Mouse (Mus musculus) pancreas, adult 10 weeks (tissue): ENCODE data around the gene Sars. TPM values are rescaled to one million over a fixed set of nuclear protein-coding genes. Genes with fewer than 3 reads are reported as not detected.

Source experiments
- polyA plus RNA-seq: library from polyadenylated mRNA; stranded (reverse); fragments of 350-450 nt; fragmentation: Illumina TruSeq; extraction: RNeasy Lipid Tissue Mini Kit (QIAGEN cat#74804); gene quantifications from one replicate; pipeline ENCODE4 v1.2.3, GENCODE M21; 2015; ENCODE audit warnings: low read depth, low replicate concordance; ENCODE audit not compliant: insufficient read depth

Sars gene
- polyA plus RNA-seq, result 25.2 TPM

GRCm38 (mm10) chr3:108444698-108445365 lies at the start of gene Sars:
TSS of gene Sars (minus strand) at chr3:108445209.

GRCm38 (mm10) chr3:108414857-108415830 lies 29.9 kb downstream of the Sars start, which contains the start of gene Celsr2:
TSS of gene Celsr2 (minus strand) at chr3:108415552.

GRCm38 (mm10) chr3:108383485-108384354 lies 61.3 kb downstream of the Sars start, which contains the start of gene Psrc1:
TSS of gene Psrc1 (plus strand) at chr3:108383839.

Other genes starting within 250 kb of the Sars start
- 2.6 TPM for gene Cyb561d1, start 244.0 kb downstream of the Sars start, polyA plus RNA-seq
- gene Atxn7l2, start 234.3 kb downstream of the Sars start, polyA plus RNA-seq, result 5.2 TPM
- gene Sypl2, start 218.6 kb downstream of the Sars start, polyA plus RNA-seq, result 0.87 TPM
- gene Psma5, start 188.3 kb downstream of the Sars start, polyA plus RNA-seq, result 19.0 TPM
- gene Sort1, start 161.1 kb downstream of the Sars start, polyA plus RNA-seq, result 8.2 TPM
- not detected for gene Mybphl, start 80.3 kb downstream of the Sars start, polyA plus RNA-seq
- 0.50 TPM for gene Psrc1, start 61.4 kb downstream of the Sars start, polyA plus RNA-seq
- gene Celsr2, start 29.7 kb downstream of the Sars start, polyA plus RNA-seq, result 6.2 TPM
- gene 1700013F07Rik, start 88.9 kb upstream of the Sars start, polyA plus RNA-seq, result not detected
- gene 5330417C22Rik, start 91.3 kb upstream of the Sars start, polyA plus RNA-seq, result 14.1 TPM
- gene Tmem167b, start 117.3 kb upstream of the Sars start, polyA plus RNA-seq, result 10.0 TPM
- 4.4 TPM for gene Taf13, start 126.5 kb upstream of the Sars start, polyA plus RNA-seq
- gene Wdr47, start 146.1 kb upstream of the Sars start, polyA plus RNA-seq, result 2.2 TPM
- gene Clcc1, start 208.7 kb upstream of the Sars start, polyA plus RNA-seq, result 8.0 TPM